ENCODE assay signal across 19 mouse cellular contexts in genomic region chr14:74822048-74822447, GRCm38 (mm10).
"Had no signal": no experiment of that assay in that cellular context is flagged by ENCODE, and none has a peak within 500 bp of the region (broad histone marks: within the 10 kb centered on the region; RNA-seq: fewer than 3 reads in every experiment).

No protein-coding gene starts in this region.

- H3K4me2 ChIP-seq: kidney, embryonic 15.5 days; liver, embryonic 11.5 days; liver, embryonic 15.5 days; neural tube, embryonic 15.5 days had no signal

- H3K36me3 ChIP-seq: midbrain, embryonic 10.5 days had no signal

- ATAC-seq: lung, postnatal 0 days had no signal

- H3K27me3 ChIP-seq: kidney, embryonic 15.5 days; liver, embryonic 15.5 days; neural tube, embryonic 15.5 days had no signal

- H3K9me3 ChIP-seq: kidney, embryonic 15.5 days; liver, embryonic 15.5 days; midbrain, embryonic 10.5 days; neural tube, embryonic 15.5 days had no signal

- DNase-seq: kidney, adult 2 months; kidney, postnatal 14 days; layer of hippocampus, adult 9-11 months; layer of hippocampus, postnatal 36 days; left cerebral cortex, postnatal 4 days; lung, adult 2 months; lung, postnatal 4 days; midbrain, embryonic 14.5 days; right cerebral cortex, adult 18-20 months; right cerebral cortex, postnatal 25 days; thymus, postnatal 4 days had no signal

- H3K4me3 ChIP-seq: kidney, embryonic 15.5 days; liver, embryonic 15.5 days; midbrain, embryonic 10.5 days; myocyte; neural tube, embryonic 15.5 days had no signal

- H3K9ac ChIP-seq: kidney, embryonic 15.5 days; liver, embryonic 15.5 days; neural tube, embryonic 15.5 days had no signal

- H3K27ac ChIP-seq: kidney, embryonic 15.5 days; liver, embryonic 15.5 days; midbrain, embryonic 10.5 days; neural tube, embryonic 15.5 days; stomach, postnatal 0 days had no signal
